Mouse (Mus musculus): ENCODE data around the gene Rbbp4.

DNA sequence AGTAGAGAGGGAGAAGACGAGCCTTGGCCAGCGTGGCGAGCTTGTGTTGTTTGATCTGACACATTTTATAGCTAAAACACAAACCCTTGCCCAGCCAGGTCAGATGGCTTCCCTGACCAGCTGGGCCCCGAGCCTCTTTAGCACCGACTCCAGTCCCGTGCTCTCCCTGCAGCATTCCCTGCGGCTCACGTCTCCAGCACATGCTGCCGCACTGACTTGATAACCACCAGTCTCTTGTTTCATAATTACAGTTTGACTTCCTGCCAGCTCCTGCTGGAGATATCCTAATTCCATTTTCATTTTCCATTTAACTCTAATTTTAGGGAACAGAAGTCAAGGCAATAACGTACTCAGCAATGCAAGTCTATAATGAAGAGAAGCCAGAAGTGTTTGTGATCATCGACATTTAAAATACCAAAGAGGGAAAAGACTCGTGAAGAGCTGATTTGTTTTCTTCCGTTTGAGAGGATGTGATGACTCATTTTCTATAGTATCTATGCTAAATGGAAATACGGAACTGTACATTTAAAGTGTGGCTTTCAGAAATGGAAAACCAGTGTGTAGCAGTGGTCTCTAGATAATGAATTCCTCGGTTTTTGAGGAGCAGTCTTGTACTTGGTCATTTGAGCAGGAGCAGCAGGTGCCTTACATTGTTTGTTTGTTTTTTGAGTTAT lies 11.4 kb upstream of the Rbbp4 start:
- no peak for TF ChIP-seq TAL1 (IDR thresholded peaks at IDR 0.05; ENCODE audit: low read length)
- TF ChIP-seq GATA1 (IDR thresholded peaks at IDR 0.05; ENCODE audit: low read length), result no peak
